Mouse (Mus musculus): ENCODE data around the gene Iqsec2. TPM values are rescaled to one million over a fixed set of nuclear protein-coding genes. Genes with fewer than 3 reads are reported as not detected.

The Iqsec2 gene
- total and polyA plus RNA-seq, 3 experiments: 0.19 to 1.7 TPM; not detected in 1

DNA sequence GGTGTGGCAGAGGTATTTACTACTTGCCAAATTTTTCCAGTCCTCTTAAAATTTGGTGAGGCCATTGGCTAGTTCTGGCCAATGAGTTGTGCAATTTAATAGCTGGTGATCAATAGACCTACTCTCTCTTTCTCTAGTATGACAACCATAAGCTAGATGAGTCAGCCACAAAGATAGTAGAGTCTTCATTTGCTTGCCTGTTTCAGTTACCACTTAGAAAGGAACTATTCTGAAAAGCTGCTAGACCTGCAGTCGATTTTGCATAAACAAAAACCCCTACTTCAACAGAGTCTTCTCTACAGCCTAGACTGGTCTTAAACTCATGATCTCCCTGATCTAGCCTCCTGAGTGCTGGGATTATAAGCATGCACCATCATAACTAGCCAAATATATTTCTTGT lies 22.4 kb upstream of the Iqsec2 start:
- no peak overlapping the region for H3K4me3 ChIP-seq (ENCODE audit: control insufficient read depth in 1 of 2, insufficient read depth in 1 of 2, low read depth in 2 of 2, low read length in 2 of 2)
- H3K27me3 ChIP-seq (ENCODE audit: control insufficient read depth in 1 of 2, insufficient read depth in 2 of 2, low read length in 2 of 2): peaks cover 2 to 5% of the 10 kb centered on the region in 2 experiments; a peak in 3 of 4 replicates
- no peak for DNase-seq (ENCODE audit: low read depth, low spot score)
- H3K36me3 ChIP-seq (ENCODE audit: control insufficient read depth in 1 of 2, insufficient read depth in 2 of 2, low read length in 2 of 2): peaks cover 0 to 7% of the 10 kb centered on the region in 2 experiments; a peak in 2 of 4 replicates
- no peak overlapping the region for H3K9ac ChIP-seq (ENCODE audit: control insufficient read depth, low read depth, low read length, poor library complexity, severe bottlenecking)
- no peak for TF ChIP-seq MYC (IDR thresholded peaks at IDR 0.05; ENCODE audit: low read depth, low read length)
- no peak for TF ChIP-seq KAT2A (conservative IDR thresholded peaks at IDR 0.05; ENCODE audit: low read depth, low read length)
- no peak for TF ChIP-seq GATA1 (IDR thresholded peaks at IDR 0.05; ENCODE audit: low read depth, low read length)
- TF ChIP-seq RAD21 (IDR thresholded peaks at IDR 0.05; ENCODE audit: low read depth, low read length): no peak
- no peak for TF ChIP-seq MYB (IDR thresholded peaks at IDR 0.05; ENCODE audit: low read depth, low read length)
- no peak for TF ChIP-seq EP300 (IDR thresholded peaks at IDR 0.05; ENCODE audit: low read depth in 1 of 2, low read length in 2 of 2)
- TF ChIP-seq POLR2AphosphoS5 (IDR thresholded peaks at IDR 0.05; ENCODE audit: borderline replicate concordance, low read depth, low read length): no peak
- H3K4me1 ChIP-seq (ENCODE audit: control insufficient read depth in 1 of 2, insufficient read depth in 2 of 2, low read length in 2 of 2): 0 out of 4 replicates have a peak, but pooled peaks cover 0 to 1% of the 10 kb centered on the region in 2 experiments
- no peaks in the 10 kb centered on the region for H3K9me3 ChIP-seq (replicated peaks; ENCODE audit: insufficient read depth, low read length)
- no peaks in the 10 kb centered on the region for H3K79me2 ChIP-seq (ENCODE audit: control insufficient read depth, insufficient read depth, low read length, poor library complexity)
- H3K27ac ChIP-seq (ENCODE audit: control insufficient read depth, low read depth, low read length): no peak overlapping the region

DNA sequence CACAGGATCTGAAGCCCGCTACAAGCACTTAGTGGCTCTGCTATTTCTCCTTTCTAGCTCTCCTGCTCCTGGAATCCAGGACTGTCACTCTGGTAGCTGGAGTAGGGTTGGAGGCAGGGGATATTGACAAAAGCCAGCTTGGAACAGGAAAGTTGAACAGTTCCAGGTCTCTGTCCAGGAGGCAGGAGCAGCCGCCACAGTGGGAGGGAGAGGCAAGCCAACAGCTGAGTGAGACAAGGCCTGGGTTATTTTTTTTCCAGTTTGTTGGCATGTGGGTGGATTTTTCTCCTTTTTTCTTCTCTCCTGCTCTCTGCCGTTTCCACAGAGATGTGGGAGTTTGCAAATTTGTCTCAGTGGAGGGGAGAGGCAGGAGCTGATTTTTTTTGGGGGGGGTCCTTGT lies 13.3 kb upstream of the Iqsec2 start:
- Histone ChIP-seq H3K27ac (ENCODE audit: control insufficient read depth, low read depth, low read length) (no peak overlapping the region), H3K4me1 (ENCODE audit: control insufficient read depth in 1 of 2, insufficient read depth in 2 of 2, low read length in 2 of 2) (0 out of 4 replicates have a peak, but pooled peaks cover 0 to 2% of the 10 kb centered on the region in 2 experiments), H3K27me3 (ENCODE audit: control insufficient read depth in 1 of 2, insufficient read depth in 2 of 2, low read length in 2 of 2) (peaks cover 0 to 4% of the 10 kb centered on the region in 2 experiments; a peak in 3 of 4 replicates), H3K4me3 (ENCODE audit: control insufficient read depth in 1 of 2, insufficient read depth in 1 of 2, low read depth in 2 of 2, low read length in 2 of 2) (no peak overlapping the region), H3K79me2 (ENCODE audit: control insufficient read depth, insufficient read depth, low read length, poor library complexity) (no peaks in the 10 kb centered on the region), H3K9ac (ENCODE audit: control insufficient read depth, low read depth, low read length, poor library complexity, severe bottlenecking) (no peak overlapping the region), H3K36me3 (ENCODE audit: control insufficient read depth in 1 of 2, insufficient read depth in 2 of 2, low read length in 2 of 2) (peaks cover 0 to 7% of the 10 kb centered on the region in 2 experiments; a peak in 2 of 4 replicates), H3K9me3 (replicated peaks; ENCODE audit: insufficient read depth, low read length) (no peaks in the 10 kb centered on the region)
- no peak for DNase-seq (ENCODE audit: low read depth, low spot score)
- no peak for TF ChIP-seq SMC3 (IDR thresholded peaks at IDR 0.05; ENCODE audit: low read depth, low read length)
- no peak for TF ChIP-seq NRF1 (IDR thresholded peaks at IDR 0.05; ENCODE audit: insufficient read depth, low read depth, low read length, poor library complexity, severe bottlenecking)
- no peak for TF ChIP-seq RAD21 (IDR thresholded peaks at IDR 0.05; ENCODE audit: low read depth, low read length)
- no peak for TF ChIP-seq ZMIZ1 (IDR thresholded peaks at IDR 0.05; ENCODE audit: low read depth, low read length)
- no peak for TF ChIP-seq TBP (IDR thresholded peaks at IDR 0.05; ENCODE audit: low read depth, low read length)
- no peak for TF ChIP-seq MXI1 (IDR thresholded peaks at IDR 0.05; ENCODE audit: low read depth, low read length)
- TF ChIP-seq ZC3H11A (IDR thresholded peaks at IDR 0.05; ENCODE audit: low read depth, low read length): no peak
- no peak for TF ChIP-seq HCFC1 (IDR thresholded peaks at IDR 0.05; ENCODE audit: low read depth, low read length)
- no peak for TF ChIP-seq ELF1 (IDR thresholded peaks at IDR 0.05; ENCODE audit: low read depth, low read length)
- no peak for TF ChIP-seq EP300 (IDR thresholded peaks at IDR 0.05; ENCODE audit: low read depth in 1 of 2, low read length in 2 of 2)
- TF ChIP-seq ZKSCAN1 (IDR thresholded peaks at IDR 0.05; ENCODE audit: low read depth, low read length): no peak
- no peak for TF ChIP-seq MYC (IDR thresholded peaks at IDR 0.05; ENCODE audit: low read depth, low read length)
- TF ChIP-seq UBTF (IDR thresholded peaks at IDR 0.05; ENCODE audit: borderline replicate concordance, insufficient read depth, low read depth, low read length): no peak
- TF ChIP-seq MAX (IDR thresholded peaks at IDR 0.05; ENCODE audit: low read length): no peak

Data from MEL (cell line).